Mouse (Mus musculus) cortical plate, adult 2 months (tissue): Measurements from ENCODE around the gene Asap2.
"Not testable (repeated sequence)": the region's sequence is repeated elsewhere in the genome, so short reads cannot be mapped to it uniquely, and the experiment has no call there.

Experiments used
- CTCF ChIP-seq: fragments of 200-500 bp; IDR thresholded peaks from 2 replicates; pipeline ENCODE4 v1.5.1; 2011; ENCODE audit warnings: mild to moderate bottlenecking, control low read depth, low read length; ENCODE audit not compliant: insufficient read depth; ENCODE audit errors: extremely low read depth
- POLR2A ChIP-seq: fragments of 200-500 bp; IDR thresholded peaks from 2 replicates; pipeline ENCODE4 v1.6.1; 2011; ENCODE audit warnings: mild to moderate bottlenecking, low read length, control low read depth; ENCODE audit not compliant: insufficient read depth; ENCODE audit errors: extremely low read depth

DNA sequence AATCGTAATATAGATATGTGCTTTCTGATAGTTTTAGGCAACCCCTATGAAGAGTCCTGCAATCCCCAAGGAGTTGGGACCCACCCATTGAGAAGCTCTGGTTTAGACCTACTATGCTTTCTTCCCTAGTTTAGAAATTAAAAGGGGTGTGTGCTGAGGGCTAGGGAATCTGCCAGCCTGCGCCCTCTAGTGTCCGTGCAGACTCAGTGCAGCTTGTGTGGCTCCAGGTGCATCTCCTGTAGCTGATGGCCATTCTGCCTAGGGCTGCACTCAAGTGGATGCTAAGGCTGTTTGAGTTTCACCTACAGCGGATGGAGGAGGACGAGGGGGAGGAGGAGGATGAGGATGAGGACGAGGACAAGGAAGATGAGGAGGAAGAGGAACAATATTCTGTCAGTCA, 40.6 kb downstream of the Asap2 start:
- TF ChIP-seq CTCF, POLR2A: not testable (repeated sequence)
